Mouse (Mus musculus): Measurements from ENCODE around the gene Mrgprb3. TPM values are rescaled to one million over a fixed set of nuclear protein-coding genes. Genes with fewer than 3 reads are reported as not detected.

Gene Mrgprb3
- polyA plus RNA-seq (2017; shearing (Covaris generic)): not detected

- ATAC-seq: no peak
These were observed at the start of gene Mrgprb3 for GRCm38 (mm10) chr7:48643711-48644110. Mrgprb3 (minus strand) TSS chr7:48643811.

Other genes with a start within 250 kb of the Mrgprb3 start
- gene Mrgprb1, start 187.5 kb downstream of the Mrgprb3 start, polyA plus RNA-seq (2017; shearing (Covaris generic)): not detected
- gene Mrgprx2, start 144.5 kb downstream of the Mrgprb3 start, polyA plus RNA-seq (2017; shearing (Covaris generic)): under 1 TPM in 2 of 3 experiments, not detected in 1; 0.08 to 0.21 TPM
- not detected for gene Mrgprb2, start 85.7 kb downstream of the Mrgprb3 start, polyA plus RNA-seq (2017; shearing (Covaris generic))
- 10 to 100 TPM; 18.8 to 34.6 (median 24.6) TPM for gene Zdhhc13, start 145.2 kb upstream of the Mrgprb3 start, polyA plus RNA-seq (2017; shearing (Covaris generic))
- not detected for gene Csrp3, start 204.2 kb upstream of the Mrgprb3 start, polyA plus RNA-seq (2017; shearing (Covaris generic))
- gene E2f8, start 237.8 kb upstream of the Mrgprb3 start, polyA plus RNA-seq (2017; shearing (Covaris generic)): 10 to 100 TPM in 1 of 3 experiments, 1 to 10 TPM in 1, under 1 TPM in 1; 0.75 to 16.1 (median 1.6) TPM

Data from inflammation-experienced regulatory T-cells, adult 6 months (primary cell).